Mouse (Mus musculus) embryonic stem cell, embryonic (primary cell): ENCODE data around the gene Nhlrc1.

Source experiments
- CTCF ChIA-PET, 4 experiments: fragments of 300-600 bp in 2 of 4; fragments of 350-600 bp in 2 of 4; sonication (Branson Sonifier 250); formaldehyde crosslinking; loops; one replicate each; lab custom pipeline; 2022; ENCODE audit warnings: inconsistent platforms in 2 of 4; lab: Charles Lee
- POLR2A ChIA-PET, 4 experiments: fragments of 300-600 bp in 2 of 4; fragments of 350-600 bp in 2 of 4; sonication (Branson Sonifier 250); formaldehyde crosslinking; loops; one replicate each; lab custom pipeline; 2022; ENCODE audit warnings: antibody characterized with exemption in 4 of 4, inconsistent platforms in 1 of 4; lab: Charles Lee

The Nhlrc1 gene

DNA sequence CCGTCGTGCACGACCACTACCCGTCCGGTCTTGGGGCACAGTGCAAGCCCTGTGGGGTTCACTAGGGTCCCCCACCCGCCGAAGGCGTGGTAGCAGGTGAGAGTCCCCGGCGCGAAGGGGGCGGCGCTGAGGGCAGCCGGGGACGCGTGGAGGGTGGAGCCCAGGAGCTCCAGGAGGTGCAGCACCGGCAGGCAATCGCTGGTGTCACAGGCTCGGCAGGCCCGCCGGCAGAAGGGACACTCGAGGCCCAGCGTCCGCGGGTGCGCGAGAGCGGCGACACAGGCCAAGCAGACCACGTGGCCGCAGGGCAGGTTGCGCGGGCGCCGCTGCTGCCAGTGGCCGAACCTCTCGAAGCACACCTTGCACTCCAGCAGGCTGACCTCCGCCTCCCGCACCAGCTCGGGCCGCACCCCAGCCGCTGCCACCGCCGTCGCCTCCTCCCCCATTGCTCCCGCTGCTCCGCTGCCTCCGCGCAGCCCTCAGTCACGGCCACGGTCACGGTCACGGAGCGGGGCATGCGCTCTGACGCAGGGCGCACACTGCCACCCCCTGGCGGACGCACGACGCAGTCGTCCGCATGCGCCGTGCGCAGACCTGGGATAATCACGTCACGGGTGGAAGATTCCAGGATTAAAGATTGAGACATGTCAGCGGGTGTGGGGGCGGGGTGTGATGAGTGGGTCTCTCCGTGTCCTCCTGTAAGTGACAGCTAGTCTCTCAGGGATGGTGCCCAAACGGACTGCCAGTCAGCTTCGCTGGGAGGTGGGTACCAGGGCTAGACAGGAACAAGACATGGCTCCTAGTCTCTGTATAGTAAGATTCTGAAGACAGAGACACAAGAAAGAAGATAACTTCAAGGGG lies at the start of gene Nhlrc1:
Gene Nhlrc1 (minus strand): TSS at position 517 of the 861 bp plus-strand sequence.
- ChIA-PET POLR2A (interaction anchor here (0.5 to 2.0 kb wide), 13 partner anchors 21 to 1940 kb away, joined by 3 to 5 read pairs (median 3); no protein-coding TSS in a partner anchor), CTCF (interaction anchor here in 3 of 4 experiments (0.7 to 2.2 kb wide), 13 partner anchors 14 to 216 kb away, joined by 3 to 12 read pairs (median 4); partner anchors contain the start of gene Kdm1b (in 1 of the 3))

- POLR2A ChIA-PET: interaction anchor here in 2 of 4 experiments (1.0 to 1.5 kb wide), 2 partner anchors 8 to 11 kb away, joined by 4 read pairs; no protein-coding TSS in a partner anchor
Measured at GRCm38 (mm10) chr13:47063985-47064760, 49.5 kb upstream of the Nhlrc1 start.

GRCm38 (mm10) chr13:47062756-47063155 lies 48.1 kb upstream of the Nhlrc1 start:
- ChIA-PET CTCF (no interaction called here), POLR2A (no interaction called here)

More at GRCm38 (mm10) chr13:47063985-47064760, 49.5 kb upstream of the Nhlrc1 start:
- CTCF ChIA-PET: no interaction called here

DNA sequence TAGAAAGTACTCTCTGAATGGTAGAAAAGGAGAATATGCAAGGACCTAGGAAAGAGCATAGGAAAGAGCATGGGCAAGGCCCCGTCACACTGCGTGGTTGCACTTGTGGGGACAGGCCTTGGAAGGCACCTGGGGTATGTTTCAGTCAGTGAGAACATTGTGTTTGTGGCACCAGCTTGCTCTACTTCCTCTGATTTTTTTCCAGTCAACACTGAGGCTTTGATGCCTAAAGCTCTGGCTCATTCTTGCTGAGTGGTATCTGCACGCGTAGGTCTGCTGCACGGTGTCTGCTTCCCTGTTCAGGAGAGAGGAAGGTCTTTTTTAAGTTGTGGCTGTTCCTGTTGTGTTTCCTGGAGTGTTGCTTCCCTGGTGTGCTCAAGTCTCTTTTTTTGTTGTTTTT lies 42.1 kb upstream of the Nhlrc1 start:
- POLR2A ChIA-PET: interaction anchor here in 3 of 4 experiments (0.8 to 1.9 kb wide), 9 partner anchors 8 to 331 kb away, joined by 3 to 9 read pairs (median 3); partner anchors contain the start of genes Kdm1b (in 2 of the 3) and Tpmt (in 1 of the 3)
- CTCF ChIA-PET: no interaction called here

- POLR2A ChIA-PET: interaction anchor here in 3 of 4 experiments (0.8 to 1.9 kb wide), 10 partner anchors 9 to 330 kb away, joined by 3 to 9 read pairs (median 4); partner anchors contain the start of genes Kdm1b (in 2 of the 3) and Tpmt (in 2 of the 3)
- CTCF ChIA-PET: no interaction called here
Measured at GRCm38 (mm10) chr13:47056126-47056525, 41.5 kb upstream of the Nhlrc1 start.

GRCm38 (mm10) chr13:47053971-47054370 lies 39.3 kb upstream of the Nhlrc1 start:
- ChIA-PET POLR2A (interaction anchor here in 3 of 4 experiments (0.5 to 1.5 kb wide), 5 partner anchors 9 to 350 kb away, joined by 3 to 7 read pairs (median 3); partner anchors contain the start of genes Kdm1b (in 1 of the 3) and Tpmt (in 1 of the 3)), CTCF (no interaction called here)

GRCm38 (mm10) chr13:47050009-47050408 lies 35.4 kb upstream of the Nhlrc1 start:
- ChIA-PET POLR2A (interaction anchor here in 3 of 4 experiments (0.6 to 2.2 kb wide), 6 partner anchors 16 to 240 kb away, joined by 3 to 9 read pairs (median 4); no protein-coding TSS in a partner anchor), CTCF (interaction anchor here in 1 of 4 experiments (1.1 kb wide), 1 partner anchor 29 kb away, joined by 3 read pairs; no protein-coding TSS in a partner anchor)

- POLR2A ChIA-PET: interaction anchor here in 2 of 4 experiments (0.5 to 1.6 kb wide), 9 partner anchors 8 to 225 kb away, joined by 3 to 5 read pairs (median 4); no protein-coding TSS in a partner anchor
- CTCF ChIA-PET: no interaction called here
Measured at GRCm38 (mm10) chr13:47047996-47048395, 33.3 kb upstream of the Nhlrc1 start.

GRCm38 (mm10) chr13:47044617-47044947 lies 29.9 kb upstream of the Nhlrc1 start, which contains the start of gene Tpmt:
Gene Tpmt (minus strand): TSS chr13:47044737.
- CTCF ChIA-PET: interaction anchor here in 1 of 4 experiments (2.6 kb wide), 1 partner anchor 234 kb away, joined by 8 read pairs; no protein-coding TSS in a partner anchor
- POLR2A ChIA-PET: interaction anchor here in 2 of 4 experiments (1.2 to 3.1 kb wide), 7 partner anchors 10 to 70 kb away, joined by 3 to 15 read pairs (median 5); no protein-coding TSS in a partner anchor

GRCm38 (mm10) chr13:47043833-47044616 lies 29.4 kb upstream of the Nhlrc1 start:
- ChIA-PET POLR2A (interaction anchor here (0.6 to 3.1 kb wide), 43 partner anchors 9 to 1502 kb away, joined by 3 to 15 read pairs (median 4); partner anchors contain the start of gene Dek (in 1 of the 4)), CTCF (interaction anchor here in 1 of 4 experiments (0.6 to 2.6 kb wide), 4 partner anchors 27 to 254 kb away, joined by 4 to 9 read pairs (median 6); partner anchors contain the start of gene Nhlrc1)

DNA sequence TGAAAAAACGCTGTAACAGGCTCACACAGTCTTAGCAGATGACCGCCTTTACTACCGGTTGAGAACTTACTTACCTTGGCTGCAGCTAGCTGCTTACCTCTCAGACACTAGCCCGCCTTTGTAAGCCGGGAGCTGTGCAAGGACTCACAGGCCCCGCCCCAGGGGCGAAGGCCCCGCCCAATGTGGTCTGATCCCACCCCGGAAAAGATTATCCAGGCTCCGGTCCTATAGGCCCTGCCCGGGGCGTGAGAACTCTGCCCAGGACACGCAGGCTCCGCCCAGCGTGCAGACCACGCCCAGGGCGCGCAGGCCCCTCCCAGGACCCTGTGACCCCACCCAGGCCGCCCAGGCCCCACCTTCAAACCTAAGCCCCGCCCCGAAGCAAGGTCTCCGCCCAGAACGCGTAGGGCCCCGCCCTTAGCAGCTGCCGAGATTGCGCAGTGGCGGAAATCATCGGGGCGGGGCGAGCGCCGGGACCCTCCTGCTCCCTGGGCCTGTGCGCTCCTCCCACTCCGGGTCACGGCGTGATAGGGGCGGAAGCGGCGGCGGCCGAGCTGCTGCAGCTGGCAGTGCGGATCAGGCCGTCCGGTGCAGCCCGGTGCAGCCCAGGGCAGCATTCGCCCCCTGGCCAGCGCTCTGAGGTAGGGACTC lies 28.5 kb upstream of the Nhlrc1 start, which contains the start of gene Kdm1b:
Gene Kdm1b (plus strand): TSS at position 470 of the 651 bp plus-strand sequence.
- ChIA-PET CTCF (interaction anchor here in 3 of 4 experiments (0.6 to 2.6 kb wide), 7 partner anchors 26 to 255 kb away, joined by 3 to 9 read pairs (median 4); partner anchors contain the start of gene Nhlrc1 (in 1 of the 3)), POLR2A (interaction anchor here (0.6 to 3.1 kb wide), 61 partner anchors 10 to 1503 kb away, joined by 3 to 15 read pairs (median 4); partner anchors contain the start of gene Dek (in 1 of the 4))

DNA sequence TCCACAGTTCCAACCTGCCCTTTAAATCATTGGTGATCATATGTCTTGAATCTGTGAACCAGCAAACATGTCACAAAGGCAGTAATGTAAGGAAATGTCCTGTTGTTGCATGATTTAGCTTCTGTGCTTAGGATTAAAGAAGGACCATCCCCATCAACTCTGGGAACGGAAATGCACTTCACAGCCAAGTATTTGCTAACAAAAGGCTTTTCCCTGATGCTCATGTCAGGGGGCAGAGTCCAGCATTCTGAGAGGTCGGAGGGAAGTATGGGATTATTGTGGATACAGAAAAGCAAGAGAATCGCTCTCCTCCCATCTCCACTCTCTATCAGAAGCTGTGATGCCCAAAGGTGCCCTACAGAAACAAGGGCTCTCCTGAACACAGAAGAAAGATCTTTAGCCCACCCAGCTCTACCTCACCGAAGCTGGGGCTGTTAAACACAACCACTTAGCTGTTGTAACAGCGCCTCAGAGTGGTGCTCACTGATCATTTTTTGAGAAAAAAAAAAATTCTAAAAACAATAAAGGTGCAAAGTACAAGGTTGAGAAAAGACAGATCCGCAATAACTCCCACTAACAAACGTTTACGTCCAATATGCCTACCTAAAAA lies 27.5 kb upstream of the Nhlrc1 start:
- CTCF ChIA-PET: interaction anchor here (0.7 to 2.6 kb wide), 7 partner anchors 25 to 784 kb away, joined by 3 to 9 read pairs (median 3); no protein-coding TSS in a partner anchor
- POLR2A ChIA-PET: interaction anchor here in 3 of 4 experiments (0.6 to 3.1 kb wide), 23 partner anchors 9 to 347 kb away, joined by 3 to 15 read pairs (median 4); no protein-coding TSS in a partner anchor

GRCm38 (mm10) chr13:47040061-47040460 lies 25.4 kb upstream of the Nhlrc1 start:
- ChIA-PET POLR2A (interaction anchor here in 1 of 4 experiments (1.4 kb wide), 1 partner anchor 19 kb away, joined by 3 read pairs; no protein-coding TSS in a partner anchor), CTCF (no interaction called here)

- POLR2A ChIA-PET: interaction anchor here in 1 of 4 experiments (0.8 to 2.6 kb wide), 2 partner anchors 10 to 15 kb away, joined by 3 to 10 read pairs; no protein-coding TSS in a partner anchor
- CTCF ChIA-PET: interaction anchor here in 2 of 4 experiments (1.0 to 1.1 kb wide), 2 partner anchors 10 to 21 kb away, joined by 3 read pairs; no protein-coding TSS in a partner anchor
Measured at GRCm38 (mm10) chr13:47037946-47038345, 23.3 kb upstream of the Nhlrc1 start.

DNA sequence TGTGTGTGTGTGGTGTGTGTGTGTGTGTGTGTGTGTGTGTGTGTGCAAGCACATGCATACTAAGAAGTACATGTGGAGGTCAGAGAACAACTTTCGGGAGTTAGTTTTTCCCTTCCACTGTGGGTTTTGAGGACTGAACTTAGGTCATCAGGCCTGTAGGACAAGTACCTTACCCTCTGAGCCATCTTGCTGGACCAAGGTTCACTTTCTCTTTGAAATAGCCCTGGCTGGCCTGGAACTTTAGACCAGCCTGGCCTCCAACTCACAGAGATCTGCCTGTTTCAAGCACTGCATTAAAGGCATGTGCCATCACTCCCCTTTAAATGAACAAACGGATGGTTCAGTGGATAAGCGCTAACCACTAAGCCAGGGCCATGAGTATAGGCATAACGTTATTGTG lies 19.0 kb upstream of the Nhlrc1 start:
- ChIA-PET POLR2A (interaction anchor here in 1 of 4 experiments (1.8 to 4.4 kb wide), 2 partner anchors 10 to 16 kb away, joined by 4 to 15 read pairs; partner anchors contain the start of genes Kdm1b and Tpmt), CTCF (no interaction called here)
